Comparison of ENCODE assay signal across 25 mouse cellular contexts in genomic region chr2:26052806-26053205, GRCm38 (mm10). TPM values are rescaled to one million over a fixed set of nuclear protein-coding genes. Genes with fewer than 3 reads are reported as not detected.
A peak's percentile ranks its signal among the peaks of the same experiment; 100 is the strongest.
DNase-seq lines count a peak whose midpoint lies in the region; ATAC-seq and TF ChIP-seq lines count a peak whose summit lies in the region.
"Had no signal": no experiment of that assay in that cellular context is flagged by ENCODE, and none has a peak within 500 bp of the region (broad histone marks: within the 10 kb centered on the region; RNA-seq: fewer than 3 reads in every experiment).

No protein-coding gene starts in this region.

- H3K4me2 ChIP-seq in heart, embryonic 11.5 days, result no peak overlapping the region
- H3K4me2 ChIP-seq: heart, embryonic 13.5 days; hindbrain, embryonic 13.5 days; liver, embryonic 15.5 days; lung, embryonic 15.5 days had no signal

- H3K4me1 ChIP-seq in heart, embryonic 11.5 days (ENCODE audit: control insufficient read depth, insufficient read depth, low read length), result no peaks in the 10 kb centered on the region
- H3K4me1 ChIP-seq in embryonic facial prominence, embryonic 10.5 days, result peaks cover 22% of the 10 kb centered on the region
- no peaks in the 10 kb centered on the region for H3K4me1 ChIP-seq in small intestine, adult 2 months (ENCODE audit: control insufficient read depth, insufficient read depth, insufficient read length, low read length)
- H3K4me1 ChIP-seq: hindbrain, embryonic 13.5 days; lung, embryonic 15.5 days had no signal

- ATAC-seq in heart, embryonic 11.5 days (replicated peaks; ENCODE audit: insufficient number of reproducible peaks, low FRiP score, low TSS enrichment), result no peak
- ATAC-seq: forebrain, embryonic 14.5 days; midbrain, embryonic 16.5 days had no signal

- no peak for TF ChIP-seq CTCF in small intestine, adult 2 months (IDR thresholded peaks at IDR 0.05; ENCODE audit: extremely low read depth, insufficient read length, insufficient replicate concordance, low read depth, low read length)

- H3K9ac ChIP-seq in heart, embryonic 11.5 days (ENCODE audit: low read depth, low read length), result 0 out of 2 replicates have a peak overlapping the region, but pooled peaks have one; percentile 22
- H3K9ac ChIP-seq: heart, embryonic 13.5 days; hindbrain, embryonic 13.5 days; liver, embryonic 15.5 days; lung, embryonic 15.5 days had no signal

- no peaks in the 10 kb centered on the region for H3K9me3 ChIP-seq in heart, embryonic 11.5 days (replicated peaks; ENCODE audit: control insufficient read depth, low read length)
- H3K9me3 ChIP-seq in embryonic facial prominence, embryonic 10.5 days, result no peaks in the 10 kb centered on the region
- H3K9me3 ChIP-seq: heart, embryonic 13.5 days; hindbrain, embryonic 13.5 days; liver, embryonic 15.5 days; lung, embryonic 15.5 days had no signal

- 18% methylated on average over 4 of the region's 4 CpGs for WGBS in heart, embryonic 11.5 days (ENCODE audit: insufficient replicate concordance)
- WGBS in embryonic facial prominence, embryonic 10.5 days, result 56% methylated on average over 4 of the region's 4 CpGs
- 35% methylated on average over 4 of the region's 4 CpGs for WGBS in small intestine, adult 2 months

- no peak overlapping the region; the same call in 1 of the 2 replicates for H3K27ac ChIP-seq in heart, embryonic 11.5 days (ENCODE audit: low read depth, low read length)
- peak overlapping the region; percentile 2; the same call in 1 of the 2 replicates for H3K27ac ChIP-seq in embryonic facial prominence, embryonic 10.5 days (replicated peaks)
- H3K27ac ChIP-seq in small intestine, adult 2 months (ENCODE audit: insufficient read depth, low read depth, low read length), result peak overlapping the region; percentile 4; the same call in 1 of the 2 replicates
- H3K27ac ChIP-seq: heart, embryonic 13.5 days; hindbrain, embryonic 13.5 days; liver, embryonic 15.5 days; lung, embryonic 15.5 days had no signal

- H3K36me3 ChIP-seq in heart, embryonic 11.5 days (ENCODE audit: control insufficient read depth, insufficient read depth, low read length), result no peaks in the 10 kb centered on the region
- no peaks in the 10 kb centered on the region for H3K36me3 ChIP-seq in embryonic facial prominence, embryonic 10.5 days (replicated peaks)
- no peaks in the 10 kb centered on the region for H3K36me3 ChIP-seq in small intestine, adult 2 months (ENCODE audit: control insufficient read depth, insufficient read depth, low read length)
- H3K36me3 ChIP-seq: heart, embryonic 13.5 days; hindbrain, embryonic 13.5 days; liver, embryonic 15.5 days; lung, embryonic 15.5 days had no signal

- TF ChIP-seq POLR2A in small intestine, adult 2 months (IDR thresholded peaks at IDR 0.05; ENCODE audit: low read depth, low read length), result no peak

- no peak for DNase-seq in heart, postnatal 4 days
- DNase-seq in ES-CJ7 (ENCODE audit: low read depth, low spot score), result peak; percentile 62
- no peak for DNase-seq in embryonic facial prominence, embryonic 10.5 days (ENCODE audit: low spot score)
- DNase-seq in cerebellum, adult 9-10 months, result no peak
- no peak for DNase-seq in urinary bladder, postnatal 25 days (ENCODE audit: low spot score)
- no peak for DNase-seq in kidney, postnatal 14 days
- DNase-seq: adrenal gland, postnatal 14 days; cerebellum, adult 2 months; cerebellum, postnatal 36 days; heart, postnatal 14 days; kidney, adult 8-10 months; kidney, postnatal 36 days; liver; lung, postnatal 36 days; right cerebral cortex, adult 18-20 months; thymus, postnatal 25 days had no signal

- 0 out of 2 replicates have a peak, but pooled peaks cover 3% of the 10 kb centered on the region for H3K27me3 ChIP-seq in heart, embryonic 11.5 days (ENCODE audit: control insufficient read depth, insufficient read depth, low read length)
- no peaks in the 10 kb centered on the region for H3K27me3 ChIP-seq in embryonic facial prominence, embryonic 10.5 days (replicated peaks; ENCODE audit: low read depth, poor library complexity, severe bottlenecking)
- no peaks in the 10 kb centered on the region for H3K27me3 ChIP-seq in small intestine, adult 2 months (ENCODE audit: control insufficient read depth, insufficient read depth, low read length)
- H3K27me3 ChIP-seq: hindbrain, embryonic 13.5 days; lung, embryonic 15.5 days had no signal

- H3K4me3 ChIP-seq in heart, embryonic 11.5 days (ENCODE audit: low read depth, low read length), result no peak overlapping the region
- no peak overlapping the region for H3K4me3 ChIP-seq in embryonic facial prominence, embryonic 10.5 days
- no peak overlapping the region for H3K4me3 ChIP-seq in small intestine, adult 2 months (ENCODE audit: low read depth, low read length)
- H3K4me3 ChIP-seq: heart, embryonic 13.5 days; hindbrain, embryonic 13.5 days; liver, embryonic 15.5 days; lung, embryonic 15.5 days; myocyte had no signal

RNA-seq across cellular contexts. Expression of gene Ubac1, which starts 31.3 kb away (rescaled TPM):
- polyA plus RNA-seq in heart, embryonic 11.5 days (2014; fragmentation: Nextera tagmentation; extraction: Ambion mirVana), result 136 and 141 TPM in 2 replicates
- 10 to 100 TPM; 60.3 to 62.4 TPM for total RNA-seq in heart, postnatal 4 days (2021)
- polyA plus RNA-seq in embryonic facial prominence, embryonic 10.5 days (2016; fragmentation: Nextera tagmentation; extraction: Ambion mirVana), result 94.9 and 95.9 TPM in 2 replicates
- 33.8 and 55.1 TPM in 2 replicates for polyA plus RNA-seq in small intestine, adult 2 months (2012; rRNA removed)
